Mouse (Mus musculus) left cerebral cortex, postnatal 36 days (tissue): ENCODE results near the gene Ube4a. TPM values are rescaled to one million over a fixed set of nuclear protein-coding genes. Genes with fewer than 3 reads are reported as not detected.

ENCODE experiments used
- DNase-seq, 2 experiments: peaks; one replicate each; pipeline ENCODE4 v3.0.0; 2021 to 2022; ENCODE audit warnings: low spot score in 2 of 2, mixed read lengths in 1 of 2
- intact Hi-C: fragments of 180-260 bp; cut with DNase I; formaldehyde crosslinking; loops from one replicate; pipeline ENCODE4 v1.15.1; 2025
- total RNA-seq, 2 experiments: library from RNA; stranded (reverse); gene quantifications; 2 replicates each; pipeline ENCODE4 v1.2.3; 2021

The Ube4a gene
- 10 to 100 TPM; 60.9 to 78.5 TPM for total RNA-seq

DNA sequence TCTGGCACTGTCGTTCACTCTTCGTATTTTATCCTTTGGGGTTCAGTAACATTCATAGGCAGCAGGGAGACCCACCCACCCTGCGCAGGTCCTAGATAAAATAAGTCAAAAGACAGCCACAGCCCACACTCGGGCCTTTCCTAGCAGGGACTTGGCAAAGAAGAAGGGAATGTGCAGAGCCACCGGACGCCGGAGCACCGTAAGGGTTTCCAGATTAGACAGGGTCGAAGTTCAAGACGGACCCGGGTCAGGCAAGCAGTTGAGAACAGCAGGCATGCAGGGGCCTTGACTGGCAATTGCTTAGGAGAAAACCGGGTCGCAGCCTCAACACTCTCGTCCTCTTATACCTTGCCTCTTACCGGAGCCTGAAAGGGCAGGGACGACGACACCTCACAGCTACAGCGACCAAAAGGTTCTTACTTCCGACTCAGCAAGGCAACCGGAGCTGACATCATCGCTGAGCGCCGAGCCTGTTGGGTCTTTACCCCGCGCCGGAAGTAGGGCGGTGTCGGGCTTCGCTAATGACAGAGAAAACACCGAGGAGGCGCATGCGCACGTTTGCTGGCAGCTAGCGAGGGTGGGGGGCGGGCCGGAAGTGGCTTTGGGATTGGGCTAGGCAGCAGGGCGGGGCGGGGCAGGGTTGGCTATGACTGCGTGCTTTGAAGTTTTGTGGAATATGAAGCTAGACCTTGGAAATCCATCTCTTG is at the start of gene Ube4a:
Gene Ube4a (minus strand): TSS at position 475 of the 707 bp plus-strand sequence.
- intact Hi-C loops = loop anchor here (5.0 kb wide), 3 partner anchors 43 to 182 kb away; partner anchors contain the start of genes Atp5l and Mpzl3
- peak; percentile 99 for DNase-seq

DNA sequence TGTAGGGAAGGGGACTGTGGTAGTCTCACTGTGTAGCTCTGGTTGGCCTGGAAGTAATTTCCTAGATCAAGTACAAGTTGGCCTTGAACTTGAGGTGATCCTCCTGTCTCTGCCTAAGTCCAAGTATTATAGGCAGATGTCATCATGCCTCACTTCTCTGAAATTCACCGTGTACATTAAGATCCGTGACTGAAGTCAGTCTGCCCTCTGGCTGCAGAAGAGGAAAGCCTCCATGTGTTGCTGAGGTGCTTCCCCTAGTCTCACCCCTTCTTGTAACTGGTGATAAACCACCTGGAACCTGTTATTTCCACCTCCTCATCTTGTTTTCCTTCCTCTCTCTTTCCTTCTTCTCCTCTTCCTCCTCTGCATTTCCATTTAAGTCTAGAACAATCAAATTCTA is 49.5 kb upstream of the Ube4a start:
- no peak for DNase-seq
- intact Hi-C loops = no loop called here

DNA sequence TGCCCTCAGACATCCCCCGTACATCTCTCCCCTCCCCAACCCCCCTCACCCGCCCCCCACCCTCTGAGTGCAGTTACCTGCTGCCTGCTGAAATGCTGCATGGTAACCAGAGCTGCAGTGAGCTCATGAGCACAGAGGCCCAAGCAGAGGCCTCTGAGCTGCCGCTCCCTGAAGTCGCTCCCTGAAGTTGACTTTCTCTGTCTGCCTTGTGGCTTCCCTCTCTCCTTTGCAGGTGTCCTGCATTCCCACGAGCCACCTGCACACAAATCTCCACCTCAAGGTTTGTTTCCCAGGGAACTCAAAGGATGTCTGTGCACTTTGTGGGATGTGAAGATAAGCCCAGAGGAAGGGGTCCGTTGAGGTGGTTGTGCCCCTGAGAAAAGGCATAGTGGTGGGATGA is 45.9 kb upstream of the Ube4a start:
- no peak for DNase-seq
- intact Hi-C loops = no loop called here

DNA sequence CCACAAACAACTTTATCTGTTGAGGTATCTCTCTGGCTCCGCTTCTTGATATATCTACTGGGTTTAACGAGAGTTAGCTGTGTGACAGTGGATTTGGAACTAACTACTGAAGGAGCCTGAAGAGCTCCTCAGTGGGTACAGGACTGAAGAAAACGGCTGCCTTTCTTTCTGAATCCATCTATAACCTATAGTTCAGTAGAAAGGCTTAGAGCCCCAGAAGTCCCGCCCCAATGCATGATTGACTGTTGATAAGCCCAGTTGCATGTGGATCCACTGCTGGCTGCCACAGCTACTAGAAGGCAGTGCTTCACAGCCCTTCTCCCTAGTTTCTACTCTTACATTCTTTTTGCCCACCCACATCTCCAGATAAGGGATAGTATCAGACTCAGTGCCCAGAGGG is 45.1 kb upstream of the Ube4a start:
- intact Hi-C loops = no loop called here
- no peak for DNase-seq

DNA sequence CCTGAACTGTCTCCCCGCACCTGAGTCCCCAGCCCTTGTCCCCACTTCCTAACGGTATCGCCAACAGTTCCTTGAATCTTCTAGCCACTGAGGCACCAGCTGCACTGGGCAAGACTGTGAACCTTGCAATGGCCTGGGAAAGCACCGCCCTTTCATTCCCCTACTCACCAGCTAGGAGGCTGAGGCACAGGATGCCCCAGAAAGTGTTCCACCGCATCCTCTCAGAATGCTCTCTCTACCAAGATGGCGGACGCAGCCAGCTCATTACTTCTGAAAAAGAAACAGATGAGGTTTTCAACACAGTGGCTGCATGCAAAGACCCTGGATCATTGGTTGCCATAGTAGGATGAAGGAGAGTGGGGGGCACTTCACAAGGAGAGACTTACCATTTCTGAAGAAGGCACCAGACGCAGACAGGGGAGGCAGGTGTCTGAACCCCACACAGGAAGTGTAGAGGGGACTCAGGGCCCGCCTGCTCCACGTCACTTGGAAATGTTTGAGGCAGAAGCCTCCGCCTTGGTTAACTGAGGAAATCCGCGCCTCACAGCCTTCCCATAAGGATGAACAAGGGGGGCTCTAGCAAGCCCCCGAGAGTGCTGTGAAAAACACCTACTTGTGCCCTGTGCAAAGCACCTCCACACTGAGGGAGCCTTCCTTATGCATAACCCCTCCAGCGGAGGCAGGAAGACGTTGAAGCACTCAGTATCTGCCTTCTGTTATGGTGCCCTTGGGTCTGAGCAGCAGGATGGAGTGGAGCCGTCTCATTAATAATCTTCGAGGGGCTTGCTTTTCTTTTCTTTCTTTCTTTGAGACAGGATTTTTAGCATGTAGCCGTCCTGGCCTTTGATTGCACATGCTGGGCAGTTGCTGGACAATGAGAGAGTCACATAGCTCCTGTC is 44.0 kb upstream of the Ube4a start, which contains the start of gene Cd3e:
Gene Cd3e (minus strand): TSS at position 448 of the 899 bp plus-strand sequence.
- intact Hi-C loops = no loop called here
- DNase-seq = no peak

DNA sequence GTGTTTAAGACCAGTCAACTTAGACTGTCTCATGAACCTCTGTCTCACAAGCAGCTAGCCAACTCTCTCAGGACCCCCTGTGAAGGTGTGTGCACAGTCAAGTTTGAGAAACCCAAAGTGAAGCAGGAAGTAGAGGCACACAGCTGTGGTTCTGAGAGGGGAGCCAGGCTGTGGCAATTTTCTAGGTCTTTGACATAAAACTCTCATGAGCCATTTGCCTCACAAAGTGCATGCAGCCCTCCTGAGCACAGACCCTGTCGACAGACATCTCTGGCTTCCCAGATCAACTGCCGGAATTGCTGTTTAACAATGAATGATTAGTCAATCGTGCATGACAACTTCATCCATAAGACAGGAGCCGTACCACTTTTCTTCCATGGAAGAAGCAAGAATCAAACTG is 42.9 kb upstream of the Ube4a start:
- DNase-seq = no peak
- intact Hi-C loops = no loop called here

DNA sequence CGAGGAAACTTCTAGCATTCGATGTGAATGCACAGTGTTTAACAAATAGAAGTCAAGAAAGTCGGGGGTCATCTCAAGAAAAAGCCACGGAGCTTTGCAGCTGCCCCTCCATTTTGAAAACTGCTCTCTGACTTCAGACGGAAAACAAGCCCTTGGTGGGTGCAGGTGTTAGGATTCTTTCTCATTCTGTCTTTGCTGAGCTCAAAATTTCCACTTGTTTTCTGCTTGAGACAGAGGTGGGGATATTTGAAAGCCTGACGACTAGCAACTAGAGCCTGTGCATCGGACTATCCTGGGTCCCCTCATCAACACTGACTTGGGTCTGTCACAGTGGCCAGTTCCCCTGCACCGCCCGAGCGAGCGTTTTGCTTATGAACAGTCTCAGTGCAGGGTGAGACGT is 42.0 kb upstream of the Ube4a start:
- intact Hi-C loops = no loop called here
- DNase-seq = no peak

DNA sequence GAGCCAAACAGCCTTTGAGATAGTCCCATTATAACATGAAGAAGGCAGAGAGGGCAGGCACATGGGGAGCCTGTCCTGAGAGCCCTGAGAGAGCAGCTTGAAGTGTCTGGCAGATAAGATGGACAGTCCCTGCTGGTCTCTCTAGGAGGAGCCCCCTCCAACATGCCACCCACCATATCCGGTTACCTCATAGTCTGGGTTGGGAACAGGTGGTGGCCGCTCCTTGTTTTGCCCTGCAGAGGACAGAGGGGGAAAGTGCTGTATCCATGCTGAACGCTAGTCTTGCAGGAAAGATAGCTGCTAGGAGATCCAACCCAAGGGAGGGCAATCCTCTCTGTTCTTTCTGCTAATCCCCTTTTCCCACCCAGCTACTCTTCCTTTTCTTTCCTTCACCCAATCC is 34.8 kb upstream of the Ube4a start:
- intact Hi-C loops = no loop called here
- DNase-seq = no peak

DNA sequence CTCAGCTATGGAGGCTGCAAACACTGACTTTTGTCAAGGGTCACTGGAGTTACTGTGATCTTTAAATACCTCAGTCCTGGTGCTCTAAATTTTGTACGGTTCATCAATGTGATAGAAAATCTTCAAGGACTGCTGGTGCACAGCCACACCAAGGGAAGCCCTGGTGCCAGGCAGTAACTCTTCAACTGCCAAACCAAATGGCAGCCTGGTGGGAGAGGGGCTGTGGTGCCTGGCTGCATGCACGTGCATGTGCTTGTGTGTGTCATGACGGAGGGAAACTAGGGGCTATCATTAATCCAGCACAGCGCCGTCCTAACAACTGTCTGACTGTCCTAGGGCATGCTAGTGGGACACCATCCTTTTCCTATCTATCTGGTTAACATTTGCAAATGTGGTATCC is 34.4 kb upstream of the Ube4a start:
- DNase-seq = no peak
- intact Hi-C loops = no loop called here

DNA sequence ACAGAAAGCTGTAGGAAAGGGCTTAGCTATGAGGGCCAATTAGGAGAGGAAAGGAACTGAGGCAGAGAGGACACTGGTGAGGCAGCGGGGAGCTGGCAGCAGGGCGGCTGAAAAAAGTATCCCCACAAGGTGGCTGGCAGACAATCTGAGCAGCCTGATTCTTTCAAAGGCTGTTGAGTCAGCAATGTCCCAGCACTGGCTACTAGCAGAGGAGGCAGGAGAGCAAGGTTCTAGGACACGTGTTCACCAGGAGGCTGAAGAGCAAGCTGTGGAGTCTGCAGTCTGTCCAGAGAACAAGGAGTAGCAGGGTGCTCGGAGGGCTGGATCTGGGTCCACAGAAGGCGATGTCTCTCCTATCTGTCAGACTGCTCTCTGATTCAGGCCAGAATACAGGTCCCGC is 33.8 kb upstream of the Ube4a start:
- intact Hi-C loops = no loop called here
- DNase-seq = peak in 1 of 2 experiments; percentile 4

DNA sequence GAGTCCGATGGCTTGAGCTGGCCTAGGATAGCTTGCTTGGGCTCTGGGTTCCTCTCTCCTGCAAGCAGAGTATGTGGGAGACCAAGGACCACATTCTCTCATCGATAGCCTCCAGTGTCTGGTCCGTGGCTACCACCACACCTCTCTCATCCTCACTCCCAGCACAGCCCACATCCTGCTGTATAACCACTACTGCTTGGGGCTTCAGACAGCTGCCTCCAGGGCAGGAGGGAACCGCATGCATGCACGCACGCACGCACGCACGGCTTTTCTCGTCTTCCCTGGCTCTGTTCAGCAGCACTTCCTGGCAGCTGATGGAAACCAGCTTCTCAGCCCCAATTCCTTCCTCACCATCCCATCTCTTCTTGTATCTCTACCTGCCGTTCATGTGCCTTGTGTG is 32.7 kb upstream of the Ube4a start:
- no peak for DNase-seq
- intact Hi-C loops = no loop called here

DNA sequence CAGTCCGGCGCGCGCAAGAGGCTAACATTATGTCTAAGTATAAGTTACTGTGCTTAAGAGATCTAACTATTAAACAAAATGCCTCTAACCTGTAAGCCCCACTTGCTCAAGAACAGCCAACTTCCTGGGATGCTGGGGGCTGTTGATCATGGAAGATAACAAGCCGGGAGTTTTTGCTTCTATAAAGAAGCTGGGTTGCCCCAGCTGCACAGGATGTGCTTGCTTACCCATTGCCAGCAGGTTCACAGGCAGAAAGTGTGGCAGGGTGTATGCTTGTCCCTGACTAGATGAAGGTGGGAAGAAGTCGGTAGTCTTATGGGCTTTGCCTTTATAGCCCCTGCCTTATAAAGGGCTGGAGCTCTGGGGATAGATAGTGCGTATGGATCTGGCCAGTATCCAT is 31.2 kb upstream of the Ube4a start:
- no peak for DNase-seq
- intact Hi-C loops = no loop called here

DNA sequence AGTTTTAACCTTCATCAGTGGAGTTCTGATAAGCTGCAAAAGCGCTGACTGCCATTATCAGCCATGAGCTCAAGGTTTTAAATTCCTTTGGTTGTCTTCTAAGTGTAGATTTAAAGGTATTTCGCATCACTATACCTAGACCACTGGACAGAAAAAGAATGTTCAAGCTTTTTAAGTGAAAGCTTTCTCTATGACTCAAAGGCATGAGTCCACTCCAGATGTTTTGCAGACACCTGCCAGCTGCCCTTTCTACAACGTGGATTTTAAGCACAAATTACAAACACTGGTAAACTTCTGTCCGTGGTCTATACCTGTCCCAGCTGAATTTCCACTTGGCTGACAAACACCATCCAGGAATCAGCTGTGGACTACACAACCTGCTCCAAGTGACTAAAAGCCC is 29.6 kb upstream of the Ube4a start:
- DNase-seq = no peak
- intact Hi-C loops = no loop called here

DNA sequence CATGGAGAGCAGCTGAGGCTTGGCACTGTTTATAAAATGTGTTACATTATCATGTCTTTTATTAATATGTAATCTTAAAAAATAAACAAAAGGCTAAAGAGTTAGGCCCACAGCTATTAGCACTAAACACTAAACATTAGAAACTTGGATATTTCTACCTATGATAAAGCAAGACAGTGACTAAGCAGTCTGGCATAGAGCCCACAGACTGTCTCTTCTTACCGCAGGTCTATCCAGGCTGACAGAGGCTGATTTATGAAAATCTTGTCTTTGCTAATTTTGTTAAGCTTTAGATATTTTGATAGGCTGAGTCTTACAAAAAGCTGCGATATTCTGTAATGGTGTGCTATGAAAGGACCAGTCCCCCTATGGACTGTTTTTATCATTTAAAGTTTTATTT is 27.9 kb upstream of the Ube4a start:
- DNase-seq = no peak
- intact Hi-C loops = no loop called here

DNA sequence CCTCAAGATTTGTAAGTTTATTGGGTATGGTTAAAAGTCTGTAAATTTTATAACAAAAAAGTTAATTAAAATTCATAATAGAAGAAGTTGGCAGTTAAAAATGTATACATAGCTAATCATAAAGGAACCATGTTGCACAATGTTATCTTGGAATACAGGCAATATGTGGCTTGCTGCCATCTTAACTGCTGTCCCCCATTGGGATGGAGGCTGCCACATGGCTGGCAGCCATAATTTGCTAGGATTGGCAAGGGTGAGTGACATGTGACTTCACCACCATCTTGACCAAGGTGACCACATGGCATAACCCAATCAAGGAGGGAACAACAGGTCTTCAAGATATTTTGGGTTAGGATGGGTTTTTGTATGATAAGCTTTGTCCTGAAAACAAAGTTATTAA is 26.9 kb upstream of the Ube4a start:
- intact Hi-C loops = no loop called here
- no peak for DNase-seq

DNA sequence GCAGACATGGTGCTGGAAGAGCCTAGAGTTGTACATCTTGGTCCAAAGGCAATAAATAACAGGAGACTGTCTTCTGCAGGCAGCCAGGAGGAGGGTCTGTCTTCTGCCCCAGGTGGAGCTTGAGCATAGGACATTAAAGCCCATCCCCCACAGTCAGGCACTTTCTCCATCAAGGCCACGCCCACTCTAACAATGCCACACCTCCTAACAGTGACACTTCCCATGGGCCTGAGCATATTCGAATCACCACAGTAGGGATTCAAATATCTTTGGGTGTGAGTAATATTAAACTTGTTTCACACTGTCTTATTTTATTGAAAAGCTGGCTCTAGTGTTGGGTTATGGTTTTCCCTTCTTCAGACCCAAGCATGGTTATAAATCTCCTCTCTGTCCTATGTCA is 26.4 kb upstream of the Ube4a start:
- intact Hi-C loops = no loop called here

DNA sequence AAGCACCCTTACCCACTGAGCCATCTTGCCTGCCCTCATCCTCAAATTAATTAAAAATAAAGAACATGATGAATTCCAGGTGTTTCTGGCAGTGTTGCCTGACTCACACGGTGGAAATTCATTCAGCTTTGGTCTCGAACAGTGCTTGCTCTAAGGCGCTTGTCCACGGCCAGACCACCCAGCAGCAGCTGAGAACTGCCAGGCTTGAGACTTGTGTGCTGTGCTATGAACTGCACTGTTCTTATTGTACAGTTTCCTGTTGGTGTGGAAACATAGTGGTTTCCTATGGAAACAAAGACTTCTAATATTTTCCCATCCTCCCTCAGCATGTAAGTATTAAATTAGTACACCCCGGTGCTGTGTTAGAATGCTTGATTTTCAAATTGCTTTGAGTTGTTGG is 21.6 kb upstream of the Ube4a start:
- no peak for DNase-seq
- intact Hi-C loops = no loop called here

More for the DNA sequence above, 26.4 kb upstream of the Ube4a start:
- no peak for DNase-seq

DNA sequence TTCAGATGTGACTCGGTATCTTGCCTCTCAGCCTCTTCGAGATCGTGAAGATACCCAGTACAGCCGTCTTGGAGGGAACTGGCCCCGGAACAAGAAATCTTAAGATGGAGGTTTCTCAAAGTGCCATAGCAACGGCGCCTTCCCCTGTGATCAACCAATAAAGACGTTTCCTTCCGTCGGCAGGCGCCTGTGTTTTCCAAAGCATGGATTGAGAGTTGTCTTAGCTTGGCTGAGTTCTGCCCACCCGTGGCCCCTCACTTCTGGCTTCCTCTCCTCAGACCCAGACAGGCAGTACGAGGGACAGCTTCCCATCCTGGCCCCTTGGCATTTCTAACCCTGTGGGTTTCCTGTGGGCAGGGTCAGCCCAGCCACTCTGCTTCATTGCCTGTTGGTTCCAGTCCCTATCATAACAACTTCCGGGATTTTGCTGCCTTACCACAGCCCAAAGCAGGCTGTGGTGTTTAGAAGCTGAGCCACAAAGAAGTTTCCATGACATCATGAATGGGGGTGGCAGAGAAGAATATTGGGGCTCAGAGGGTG is 20.9 kb upstream of the Ube4a start:
- no peak for DNase-seq
- intact Hi-C loops = no loop called here

DNA sequence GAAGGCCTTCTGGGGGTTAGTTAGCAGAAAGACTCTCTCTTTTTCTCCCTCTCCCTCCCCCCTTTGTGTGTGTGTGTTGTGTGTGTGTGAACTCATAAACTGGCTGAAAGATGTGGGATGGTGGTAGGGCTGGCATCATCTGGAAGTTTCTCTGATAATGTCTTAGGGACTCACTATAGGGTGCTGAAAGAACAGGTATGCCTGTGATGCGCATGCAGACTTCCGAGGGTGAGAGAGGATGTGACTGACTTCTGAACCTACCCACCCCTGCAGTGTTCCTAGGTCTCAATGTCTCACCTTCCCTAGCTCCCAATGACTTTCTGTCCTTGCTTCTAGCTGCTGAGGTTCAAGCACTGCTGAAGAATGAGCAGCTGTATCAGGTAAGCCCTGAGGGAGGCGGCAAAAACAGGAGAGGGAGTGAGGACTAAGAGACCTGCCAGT is 20.3 kb upstream of the Ube4a start:
- intact Hi-C loops = no loop called here
- DNase-seq = no peak

DNA sequence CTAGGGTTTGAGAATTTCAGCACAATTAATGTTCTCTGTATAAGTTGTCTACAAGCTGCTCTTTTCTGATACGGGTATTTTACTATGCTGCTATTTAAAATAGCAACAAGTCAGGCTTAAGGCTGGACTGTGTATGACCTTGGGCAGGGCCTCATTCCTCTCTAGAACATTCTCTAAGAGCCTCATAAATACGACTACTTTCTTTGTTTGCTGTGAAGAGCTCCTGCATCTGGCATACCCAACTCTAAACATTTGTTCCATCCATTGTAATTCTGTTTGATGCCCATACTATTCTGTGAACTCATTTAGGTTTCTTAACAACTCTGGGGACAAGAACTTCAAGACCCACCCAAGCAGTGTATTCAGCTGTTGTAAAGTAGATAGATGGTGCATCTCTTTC is 17.6 kb upstream of the Ube4a start:
- DNase-seq = no peak
- intact Hi-C loops = no loop called here

DNA sequence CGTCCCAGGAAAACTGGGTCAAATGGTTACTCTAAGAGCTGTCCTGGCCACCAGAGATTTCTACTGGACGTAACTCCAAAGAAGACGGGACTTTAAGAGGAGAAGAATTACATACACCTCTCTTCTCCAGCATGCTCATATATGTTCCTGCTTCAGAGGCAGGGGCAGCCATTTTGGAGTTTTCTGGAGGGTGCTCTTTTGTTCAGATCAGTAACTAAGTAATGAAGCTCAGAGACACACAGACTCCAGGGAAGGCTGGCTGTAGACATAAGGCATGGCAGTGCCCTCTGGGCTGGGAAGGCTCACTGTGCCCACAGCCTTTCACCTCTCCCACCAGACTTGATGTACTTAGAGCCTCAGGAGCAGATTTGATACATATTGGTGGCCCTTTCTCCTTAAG is 17.1 kb upstream of the Ube4a start:
- intact Hi-C loops = no loop called here
- no peak for DNase-seq
